Mouse (Mus musculus): ENCODE measurements around the gene Asb10.
"Not testable (repeated sequence)": the region's sequence is repeated elsewhere in the genome, so short reads cannot be mapped to it uniquely, and the experiment has no call there.

Asb10 gene

GRCm38 (mm10) chr5:24540387-24541143 lies at the start of gene Asb10:
Gene Asb10, minus strand, starts transcription at chr5:24540978.
- DNase-seq, result no peak

- no peak for DNase-seq
These were observed 49.0 kb upstream of the Asb10 start for GRCm38 (mm10) chr5:24589511-24590500.

GRCm38 (mm10) chr5:24587200-24587577 lies 46.4 kb upstream of the Asb10 start:
- no peak for DNase-seq

GRCm38 (mm10) chr5:24586547-24587199 lies 45.9 kb upstream of the Asb10 start, which contains the start of gene Chpf2:
Gene Chpf2, plus strand, starts transcription at chr5:24586741.
- peak; percentile 76 for DNase-seq

GRCm38 (mm10) chr5:24586106-24586505 lies 45.3 kb upstream of the Asb10 start:
- DNase-seq, result no peak

GRCm38 (mm10) chr5:24578109-24578963 lies 37.6 kb upstream of the Asb10 start:
- DNase-seq, result peak; percentile 41

GRCm38 (mm10) chr5:24577183-24577929 lies 36.6 kb upstream of the Asb10 start, which contains the start of gene Abcf2:
Gene Abcf2, minus strand, starts transcription at chr5:24577467.
- peak; percentile 100 for DNase-seq

- no peak for DNase-seq
These were observed 36.0 kb upstream of the Asb10 start for GRCm38 (mm10) chr5:24576801-24577182.

- no peak for DNase-seq
These were observed 35.2 kb upstream of the Asb10 start for GRCm38 (mm10) chr5:24575948-24576347.

- no peak for DNase-seq
These were observed 15.9 kb upstream of the Asb10 start, which contains the start of gene 4931409K22Rik for GRCm38 (mm10) chr5:24556709-24557108. Gene 4931409K22Rik, minus strand, starts transcription at chr5:24556809.

- not testable (repeated sequence) for DNase-seq
These were observed 14.6 kb upstream of the Asb10 start for GRCm38 (mm10) chr5:24555335-24555734.

- no peak for DNase-seq
These were observed 13.0 kb upstream of the Asb10 start for GRCm38 (mm10) chr5:24553621-24554244.

- no peak for DNase-seq
These were observed 10.5 kb upstream of the Asb10 start for GRCm38 (mm10) chr5:24551317-24551688.

GRCm38 (mm10) chr5:24550598-24551316 lies 10.0 kb upstream of the Asb10 start:
- no peak for DNase-seq

GRCm38 (mm10) chr5:24542643-24543042 lies 1.9 kb upstream of the Asb10 start:
- DNase-seq, result no peak

GRCm38 (mm10) chr5:24541144-24541569 lies 379 bp upstream of the Asb10 start:
- DNase-seq, result no peak

GRCm38 (mm10) chr5:24539571-24540296 lies 1.0 kb downstream of the Asb10 start:
- DNase-seq, result no peak

GRCm38 (mm10) chr5:24537618-24538017 lies 3.2 kb downstream of the Asb10 start:
- no peak for DNase-seq

GRCm38 (mm10) chr5:24536511-24536910 lies 4.3 kb downstream of the Asb10 start:
- DNase-seq, result no peak

Data from cerebellum, adult 9-11 months (tissue).